Mouse (Mus musculus) liver, adult 2 months (tissue): ENCODE measurements around the gene Cdc42bpa.

ENCODE experiments used
- CTCF ChIP-seq: fragments of 200-500 bp; IDR thresholded peaks from 2 replicates; pipeline ENCODE4 v1.5.1; 2011; ENCODE audit warnings: low read depth, low read length, control low read depth
- POLR2A ChIP-seq: fragments of 200-500 bp; IDR thresholded peaks from 2 replicates; pipeline ENCODE4 v1.6.1; 2011; ENCODE audit warnings: low read length, control low read depth; ENCODE audit not compliant: insufficient read depth; ENCODE audit errors: extremely low read depth

- TF ChIP-seq CTCF = peak; percentile 73
- no peak for TF ChIP-seq POLR2A
These were observed 156.3 kb downstream of the Cdc42bpa start for GRCm38 (mm10) chr1:180116525-180116924.
